Mouse (Mus musculus) ES-Bruce4 (cell line): ENCODE data around the gene Kdm4c.
A peak's percentile ranks its signal among the peaks of the same experiment; 100 is the strongest.

Experiments used
- CTCF ChIP-seq: IDR thresholded peaks from one replicate; pipeline ENCODE4 v1.8.1; 2011; ENCODE audit warnings: low read depth, low read length
- EP300 ChIP-seq: IDR thresholded peaks from 2 replicates; pipeline ENCODE4 v1.6.1; 2011; ENCODE audit warnings: low read depth, low read length; ENCODE audit not compliant: insufficient read depth
- POLR2A ChIP-seq: IDR thresholded peaks from one replicate; pipeline ENCODE4 v1.8.1; 2011; ENCODE audit warnings: low read length; ENCODE audit not compliant: insufficient read depth

GRCm38 (mm10) chr4:74258538-74258937 is 16.2 kb downstream of the Kdm4c start:
- TF ChIP-seq POLR2A (no peak), EP300 (peak; percentile 80), CTCF (no peak)
